Mouse (Mus musculus) spleen, adult 2 months (tissue): Measurements from ENCODE around the gene Bbc3. TPM values are rescaled to one million over a fixed set of nuclear protein-coding genes. Genes with fewer than 3 reads are reported as not detected.

Experiments used
- DNase-seq, 2 experiments: peaks; one replicate each; pipeline versions ENCODE4 v3.0.0 to v3.0.0-alpha.2; 2012 to 2021; ENCODE audit warnings: low spot score in 2 of 2, low read depth in 1 of 2
- H3K27ac ChIP-seq: fragments of 200-500 bp; 2 replicates; pipeline ENCODE4 v1.5.1; 2012; ENCODE audit warnings: low read length, inconsistent platforms; ENCODE audit not compliant: insufficient read depth
- H3K27me3 ChIP-seq: fragments of 200-500 bp; 2 replicates; pipeline ENCODE4 v1.6.1; 2012; ENCODE audit warnings: mild to moderate bottlenecking, moderate library complexity, low read length, inconsistent platforms; ENCODE audit not compliant: control insufficient read depth, insufficient read depth
- H3K36me3 ChIP-seq: fragments of 200-500 bp; 2 replicates; pipeline ENCODE4 v1.6.1; 2012; ENCODE audit warnings: mild to moderate bottlenecking, low read length, inconsistent platforms; ENCODE audit not compliant: control insufficient read depth, insufficient read depth
- H3K4me1 ChIP-seq: fragments of 200-500 bp; 2 replicates; pipeline ENCODE4 v1.6.1; 2011; ENCODE audit warnings: inconsistent platforms; ENCODE audit not compliant: control insufficient read depth, insufficient read depth, insufficient read length
- H3K4me3 ChIP-seq: fragments of 200-500 bp; 2 replicates; pipeline ENCODE4 v1.5.1; 2011; ENCODE audit warnings: mild to moderate bottlenecking, inconsistent platforms; ENCODE audit not compliant: insufficient read depth, insufficient read length; ENCODE audit errors: extremely low read depth
- CTCF ChIP-seq: fragments of 200-500 bp; IDR thresholded peaks from 2 replicates; pipeline ENCODE4 v1.5.1; 2011; ENCODE audit warnings: mild to moderate bottlenecking, inconsistent platforms; ENCODE audit not compliant: insufficient read depth, insufficient read length, insufficient replicate concordance; ENCODE audit errors: extremely low read depth
- POLR2A ChIP-seq: fragments of 200-500 bp; IDR thresholded peaks from 2 replicates; pipeline ENCODE4 v1.6.1; 2011; ENCODE audit warnings: low read depth, low read length, inconsistent platforms
- WGBS: fragments of 180-500 bp; shearing (Covaris S2); methylation state at CpG from one replicate; pipeline ENCODE4 v1.1.7; 2018; 5-methylcytosine and 5-hydroxymethylcytosine counted together
- polyA plus RNA-seq: library from polyadenylated mRNA; depleted of rRNA; stranded (reverse); fragments of >200 nt; gene quantifications from 2 replicates; pipeline ENCODE4 v1.2.3, GENCODE M21; 2012

The Bbc3 gene
- polyA plus RNA-seq, 1 experiment: 22.9 TPM

GRCm38 (mm10) chr7:16287791-16288190, 20.4 kb upstream of the Bbc3 start:
- H3K36me3 ChIP-seq: peaks cover 10% of the 10 kb centered on the region
- no peaks in the 10 kb centered on the region for H3K27me3 ChIP-seq
- peaks cover 7% of the 10 kb centered on the region; the same call in 1 of the 2 replicates for H3K4me1 ChIP-seq
- no peak overlapping the region for H3K4me3 ChIP-seq
- TF ChIP-seq CTCF (no peak), POLR2A (no peak)
- H3K27ac ChIP-seq: no peak overlapping the region
- WGBS: 75% methylated on average over 1 of the region's 1 CpGs
- no peak for DNase-seq

- H3K4me1 ChIP-seq: peaks cover 8% of the 10 kb centered on the region; the same call in 1 of the 2 replicates
- DNase-seq: no peak
- WGBS: 14% methylated on average over 4 of the region's 4 CpGs
- no peaks in the 10 kb centered on the region for H3K36me3 ChIP-seq
- TF ChIP-seq POLR2A (no peak), CTCF (peak; percentile 26; the same call in 1 of the 2 replicates)
- peak overlapping the region; percentile 34; the same call in 1 of the 2 replicates for H3K27ac ChIP-seq
- no peaks in the 10 kb centered on the region for H3K27me3 ChIP-seq
- no peak overlapping the region for H3K4me3 ChIP-seq
Measured at GRCm38 (mm10) chr7:16294346-16294745, 13.8 kb upstream of the Bbc3 start.

DNA sequence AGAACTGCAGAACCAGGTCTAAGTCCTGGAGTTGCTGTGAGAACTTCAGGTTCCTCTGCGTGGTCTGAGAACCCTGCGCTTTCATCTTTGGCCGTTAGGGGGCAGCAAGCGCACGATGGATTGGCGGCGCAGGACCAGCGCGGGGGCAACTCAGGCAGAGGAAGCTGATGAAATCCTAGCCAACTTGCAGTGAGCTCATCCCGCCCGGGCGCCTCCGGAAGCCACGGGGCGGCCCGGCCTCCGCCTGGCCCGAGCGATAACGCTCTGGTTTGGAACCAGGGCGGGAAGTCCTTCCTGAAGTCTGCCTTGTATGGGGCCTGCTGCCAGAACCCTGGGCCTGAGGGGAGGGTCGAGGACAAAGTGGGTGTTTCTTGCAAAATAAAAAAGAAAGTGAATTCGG, 13.4 kb upstream of the Bbc3 start:
- H3K27ac ChIP-seq: peak overlapping the region; percentile 86
- H3K4me1 ChIP-seq: peaks cover 13% of the 10 kb centered on the region
- no peaks in the 10 kb centered on the region for H3K36me3 ChIP-seq
- peak; percentile 83 to 91 for DNase-seq
- peak overlapping the region; percentile 61 for H3K4me3 ChIP-seq
- WGBS: under 1% methylated on average over 23 of the region's 23 CpGs
- no peaks in the 10 kb centered on the region for H3K27me3 ChIP-seq
- peak; percentile 98 for TF ChIP-seq CTCF
- TF ChIP-seq POLR2A: no peak

DNA sequence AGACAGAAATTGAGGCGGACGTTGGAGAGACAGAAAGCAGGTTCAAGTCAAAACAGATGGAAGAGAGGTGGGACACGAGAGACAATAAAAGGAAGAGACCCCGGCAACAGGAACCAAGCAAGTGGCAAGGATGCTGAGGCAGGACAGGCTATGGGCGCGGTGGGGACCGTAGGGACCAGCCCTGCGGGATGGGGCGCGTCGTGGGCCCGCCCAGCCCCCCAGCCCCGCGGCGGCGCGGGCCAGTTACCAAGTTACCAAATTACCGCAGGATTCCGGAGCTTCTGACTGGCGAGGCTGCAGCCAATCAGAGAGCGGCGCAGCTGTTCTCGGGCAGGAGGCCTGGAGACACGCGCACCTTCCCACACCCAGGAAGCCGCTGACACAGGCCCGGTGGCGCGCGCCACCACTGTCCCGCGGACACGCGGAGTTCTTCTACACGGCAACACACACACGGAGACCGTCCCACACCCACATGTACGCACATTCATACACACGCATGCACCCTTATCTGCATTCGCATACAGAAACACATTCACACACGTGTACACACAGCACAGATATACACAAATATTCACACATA, 12.8 kb upstream of the Bbc3 start:
- peak overlapping the region; percentile 61 for H3K4me3 ChIP-seq
- H3K27me3 ChIP-seq: no peaks in the 10 kb centered on the region
- TF ChIP-seq CTCF (no peak), POLR2A (peak; percentile 45)
- H3K36me3 ChIP-seq: no peaks in the 10 kb centered on the region
- peaks cover 14% of the 10 kb centered on the region for H3K4me1 ChIP-seq
- peak overlapping the region; percentile 86 for H3K27ac ChIP-seq
- WGBS: 1% methylated on average over 41 of the region's 41 CpGs
- peak in 1 of 2 experiments; percentile 80 for DNase-seq

- peak overlapping the region; percentile 46 for H3K27ac ChIP-seq
- no peaks in the 10 kb centered on the region for H3K27me3 ChIP-seq
- H3K4me1 ChIP-seq: peaks cover 14% of the 10 kb centered on the region
- H3K36me3 ChIP-seq: no peaks in the 10 kb centered on the region
- WGBS: 39% methylated on average over 2 of the region's 2 CpGs
- TF ChIP-seq CTCF: no peak
- TF ChIP-seq POLR2A: no peak
- no peak for DNase-seq
- no peak overlapping the region for H3K4me3 ChIP-seq
Measured at GRCm38 (mm10) chr7:16296146-16296545, 12.0 kb upstream of the Bbc3 start.

GRCm38 (mm10) chr7:16296766-16297390, 11.3 kb upstream of the Bbc3 start:
- H3K27ac ChIP-seq: peak overlapping the region; percentile 56
- peaks cover 14% of the 10 kb centered on the region for H3K4me1 ChIP-seq
- 4% methylated on average over 22 of the region's 22 CpGs for WGBS
- peak overlapping the region; percentile 54; the same call in 1 of the 2 replicates for H3K4me3 ChIP-seq
- H3K27me3 ChIP-seq: no peaks in the 10 kb centered on the region
- H3K36me3 ChIP-seq: no peaks in the 10 kb centered on the region
- TF ChIP-seq CTCF: peak; percentile 33; the same call in 1 of the 2 replicates
- no peak for TF ChIP-seq POLR2A
- peak; percentile 87 to 88 for DNase-seq

DNA sequence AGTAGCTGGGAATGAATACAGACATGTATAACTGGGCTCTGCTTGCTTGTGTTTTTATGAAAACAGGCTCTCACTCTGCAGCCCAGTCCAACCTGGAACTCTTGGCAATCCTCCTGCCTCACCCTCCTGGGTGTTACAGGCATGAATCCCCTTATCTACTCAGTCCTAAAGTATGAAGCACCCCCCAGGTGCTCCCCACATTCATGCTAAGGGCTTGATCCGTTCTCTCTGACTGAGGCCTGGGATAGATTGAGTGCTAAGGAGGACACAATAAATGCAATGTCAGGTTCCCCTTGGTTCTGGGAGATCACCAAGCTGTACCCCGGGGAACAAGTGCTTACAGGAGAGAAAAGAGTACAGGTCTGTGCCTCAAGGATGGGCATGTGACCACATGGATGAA, 10.6 kb upstream of the Bbc3 start:
- Histone ChIP-seq H3K27ac (no peak overlapping the region), H3K4me3 (no peak overlapping the region), H3K36me3 (no peaks in the 10 kb centered on the region), H3K4me1 (peaks cover 14% of the 10 kb centered on the region), H3K27me3 (no peaks in the 10 kb centered on the region)
- 79% methylated on average over 2 of the region's 2 CpGs for WGBS
- DNase-seq: no peak
- TF ChIP-seq CTCF: no peak
- TF ChIP-seq POLR2A: no peak
